Mouse (Mus musculus) bone marrow, adult 2 months (tissue): ENCODE measurements around the gene Efhc1.

Experiments used
- CTCF ChIP-seq: fragments of 200-500 bp; IDR thresholded peaks from 2 replicates; pipeline ENCODE4 v1.5.1; 2011; ENCODE audit warnings: low read length, control low read depth; ENCODE audit not compliant: control insufficient read depth, insufficient read depth
- POLR2A ChIP-seq: fragments of 200-500 bp; IDR thresholded peaks from 2 replicates; pipeline ENCODE4 v1.6.1; 2011; ENCODE audit warnings: low read depth, mild to moderate bottlenecking, control low read depth, low read length, borderline replicate concordance; ENCODE audit not compliant: control insufficient read depth

- TF ChIP-seq POLR2A (no peak), CTCF (no peak)
Measured at GRCm38 (mm10) chr1:21029000-21029399, 77.6 kb downstream of the Efhc1 start.
